Mouse (Mus musculus) small intestine, adult 2 months (tissue): Measurements from ENCODE around the gene Tex2.

ENCODE experiments used
- CTCF ChIP-seq: fragments of 200-500 bp; IDR thresholded peaks from 2 replicates; pipeline ENCODE4 v1.5.1; 2012; ENCODE audit warnings: low read depth, mild to moderate bottlenecking, control low read depth, inconsistent platforms, low read length, moderate library complexity, mixed read lengths; ENCODE audit not compliant: insufficient replicate concordance, insufficient read length; ENCODE audit errors: extremely low read depth
- POLR2A ChIP-seq: fragments of 200-500 bp; IDR thresholded peaks from 2 replicates; pipeline ENCODE4 v1.6.1; 2012; ENCODE audit warnings: low read depth, mild to moderate bottlenecking, control low read depth, inconsistent platforms, low read length, moderate library complexity

DNA sequence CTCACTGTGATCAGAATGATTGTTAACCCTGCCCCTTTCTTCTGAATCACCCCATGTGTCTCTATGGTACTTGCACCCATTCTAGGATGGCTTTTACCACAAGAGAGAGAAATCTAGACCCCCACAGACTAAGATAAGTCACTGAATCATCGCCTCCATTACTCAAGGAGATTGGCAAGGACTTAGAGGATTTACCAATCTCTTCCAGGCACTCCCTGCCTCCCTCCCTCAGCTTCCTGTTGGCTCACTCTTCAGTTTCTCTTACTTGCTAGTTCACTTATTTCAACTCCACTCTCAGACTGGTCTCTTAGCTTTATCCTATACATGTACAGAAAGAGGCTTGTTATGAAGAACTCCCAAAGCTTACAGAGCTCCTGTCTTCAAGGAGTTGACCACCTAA is 137.9 kb downstream of the Tex2 start:
- TF ChIP-seq POLR2A, result no peak
- no peak for TF ChIP-seq CTCF
